Mouse (Mus musculus): ENCODE results near the gene 4930564D02Rik. TPM values are rescaled to one million over a fixed set of nuclear protein-coding genes. Genes with fewer than 3 reads are reported as not detected.

4930564D02Rik gene
- total and polyA plus RNA-seq, 3 experiments = not detected

DNA sequence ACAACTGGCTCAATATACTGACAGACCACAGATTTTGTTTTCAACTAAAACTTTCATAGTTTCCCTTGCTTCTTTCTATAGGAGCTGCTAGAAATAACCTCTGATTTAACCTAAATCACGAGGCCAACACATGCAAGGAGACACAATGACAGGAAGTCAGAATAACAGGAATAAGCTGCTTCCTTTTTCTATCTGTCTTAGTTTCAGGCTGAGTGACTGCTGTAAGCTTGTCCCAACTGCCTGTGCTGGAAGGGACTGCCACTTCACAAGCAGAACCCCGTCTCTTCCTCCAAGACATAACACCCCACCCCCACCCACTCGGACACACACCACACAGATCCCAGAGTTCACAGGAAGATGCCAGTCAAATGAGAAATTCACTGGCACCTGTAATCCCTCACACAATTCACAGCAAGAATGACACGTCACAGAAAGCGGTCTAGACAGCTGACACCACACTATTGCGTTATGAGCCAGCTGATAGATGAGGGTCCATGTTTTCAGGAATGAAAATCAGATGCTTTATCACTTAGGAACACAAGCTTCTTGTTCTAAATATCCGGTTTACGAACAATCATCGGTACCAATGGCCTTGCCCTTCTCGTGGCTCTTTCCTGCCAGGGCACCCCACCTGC, 43.2 kb upstream of the 4930564D02Rik start:
- 43% methylated on average over 10 of the region's 10 CpGs for WGBS
- Histone ChIP-seq H3K4me1 (ENCODE audit: control insufficient read depth, insufficient read depth, low read length) (peaks cover 26% of the 10 kb centered on the region), H3K79me2 (replicated peaks; ENCODE audit: control insufficient read depth, insufficient read depth, low read length) (peaks cover 2% of the 10 kb centered on the region; the same call in 1 of the 2 replicates), H3K4me3 (no peak overlapping the region), H3K27ac (peak overlapping the region; percentile 42), H3K9ac (ENCODE audit: low read depth, low read length) (peak overlapping the region; percentile 35; the same call in 1 of the 2 replicates), H3K27me3 (ENCODE audit: control insufficient read depth, insufficient read depth, low read length) (no peaks in the 10 kb centered on the region), H3K36me3 (ENCODE audit: control insufficient read depth, insufficient read depth, low read length) (peaks cover 21% of the 10 kb centered on the region)
- peak; percentile 13; the same call in 1 of the 2 replicates for TF ChIP-seq POLR2A (IDR thresholded peaks at IDR 0.05; ENCODE audit: insufficient read depth, low read depth, low read length)
- no peak for TF ChIP-seq EP300 (IDR thresholded peaks at IDR 0.05; ENCODE audit: insufficient read depth, low read depth, low read length)
- TF ChIP-seq CTCF (IDR thresholded peaks at IDR 0.05) = no peak
- peak in 1 of 2 experiments; percentile 17 for DNase-seq
- intact Hi-C loops (cut with DNase I) = loop anchor here (2.0 kb wide), 1 partner anchor 13 kb away; no protein-coding TSS in a partner anchor

DNA sequence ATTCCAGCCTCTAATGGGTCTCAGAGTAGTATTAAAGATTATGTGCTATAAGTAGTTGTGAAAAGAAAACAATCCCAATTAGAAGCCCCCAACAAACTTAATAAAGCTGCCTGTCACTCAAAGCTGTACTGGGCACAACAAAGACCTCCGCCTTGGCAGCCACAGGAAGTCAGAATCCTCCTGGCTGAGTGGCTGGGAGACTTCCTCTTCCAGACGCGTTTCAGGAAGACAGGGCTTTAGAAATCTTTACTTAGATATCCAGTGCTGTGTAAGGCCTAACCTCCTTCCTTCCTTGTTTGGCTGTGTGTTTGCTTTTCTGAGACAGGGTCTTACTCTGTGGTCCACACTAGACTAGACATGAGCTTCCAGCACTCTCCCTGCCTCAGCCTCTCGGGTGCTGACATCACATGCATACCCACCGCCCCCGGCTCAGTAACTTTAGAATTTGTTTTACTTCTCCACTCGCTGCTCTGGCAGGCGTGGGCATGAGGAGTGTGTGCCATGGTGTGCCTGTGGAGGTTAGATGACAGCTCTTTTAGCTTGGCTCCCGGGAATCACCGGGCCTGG, 30.3 kb upstream of the 4930564D02Rik start:
- WGBS = 43% methylated on average over 10 of the region's 10 CpGs
- H3K79me2 ChIP-seq (replicated peaks; ENCODE audit: control insufficient read depth, insufficient read depth, low read length) = peaks cover 2% of the 10 kb centered on the region; the same call in 1 of the 2 replicates
- H3K9ac ChIP-seq (ENCODE audit: low read depth, low read length) = 0 out of 2 replicates have a peak overlapping the region, but pooled peaks have one; percentile 21
- DNase-seq = no peak
- TF ChIP-seq POLR2A (IDR thresholded peaks at IDR 0.05; ENCODE audit: insufficient read depth, low read depth, low read length) (no peak), CTCF (IDR thresholded peaks at IDR 0.05) (no peak), EP300 (IDR thresholded peaks at IDR 0.05; ENCODE audit: insufficient read depth, low read depth, low read length) (0 out of 2 replicates have a peak, but pooled peaks have one; percentile 16)
- no peak overlapping the region for H3K4me3 ChIP-seq
- H3K36me3 ChIP-seq (ENCODE audit: control insufficient read depth, insufficient read depth, low read length) = peaks cover 32% of the 10 kb centered on the region
- H3K4me1 ChIP-seq (ENCODE audit: control insufficient read depth, insufficient read depth, low read length) = peaks cover 28% of the 10 kb centered on the region
- H3K27me3 ChIP-seq (ENCODE audit: control insufficient read depth, insufficient read depth, low read length) = no peaks in the 10 kb centered on the region
- H3K27ac ChIP-seq = peak overlapping the region; percentile 85
- intact Hi-C loops (cut with DNase I) = loop anchor here (2.0 kb wide), 2 partner anchors 14 to 16 kb away; partner anchors contain the start of gene Cttnbp2nl

DNA sequence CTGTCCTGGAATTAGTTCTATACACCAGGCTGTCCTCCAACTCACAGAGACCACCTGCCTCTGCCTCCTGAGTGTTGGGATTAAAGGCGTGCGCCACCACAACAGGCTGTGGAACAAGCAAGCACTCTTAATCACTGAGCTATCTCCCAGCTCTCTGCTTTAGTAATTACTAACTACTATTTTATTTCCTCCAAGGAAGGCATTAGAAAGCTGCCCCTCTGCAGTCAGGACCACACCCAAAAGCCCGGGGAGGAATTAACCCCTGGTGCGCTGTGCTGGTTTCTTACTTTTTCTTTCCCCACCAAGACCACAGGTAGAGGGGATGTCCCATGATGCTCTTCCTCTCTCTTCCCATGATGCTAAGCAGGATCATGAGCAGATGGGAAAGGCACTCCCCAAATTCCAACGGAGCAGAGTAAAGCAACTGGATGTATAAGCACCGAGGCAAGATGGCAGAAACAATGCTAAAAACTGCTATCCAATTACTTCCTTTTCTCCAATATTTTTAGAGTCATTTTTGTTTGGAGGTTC, 29.3 kb upstream of the 4930564D02Rik start:
- TF ChIP-seq EP300 (IDR thresholded peaks at IDR 0.05; ENCODE audit: insufficient read depth, low read depth, low read length) (no peak), CTCF (IDR thresholded peaks at IDR 0.05) (no peak), POLR2A (IDR thresholded peaks at IDR 0.05; ENCODE audit: insufficient read depth, low read depth, low read length) (no peak)
- DNase-seq = no peak
- H3K36me3 ChIP-seq (ENCODE audit: control insufficient read depth, insufficient read depth, low read length) = peaks cover 34% of the 10 kb centered on the region
- peaks cover 2% of the 10 kb centered on the region; the same call in 1 of the 2 replicates for H3K79me2 ChIP-seq (replicated peaks; ENCODE audit: control insufficient read depth, insufficient read depth, low read length)
- H3K27ac ChIP-seq = peak overlapping the region; percentile 85
- intact Hi-C loops (cut with DNase I) = loop anchor here (2.0 kb wide), 2 partner anchors 15 kb away; partner anchors contain the start of gene Cttnbp2nl
- H3K27me3 ChIP-seq (ENCODE audit: control insufficient read depth, insufficient read depth, low read length) = no peaks in the 10 kb centered on the region
- peaks cover 30% of the 10 kb centered on the region for H3K4me1 ChIP-seq (ENCODE audit: control insufficient read depth, insufficient read depth, low read length)
- no peak overlapping the region for H3K4me3 ChIP-seq
- 58% methylated on average over 6 of the region's 6 CpGs for WGBS
- H3K9ac ChIP-seq (ENCODE audit: low read depth, low read length) = no peak overlapping the region

DNA sequence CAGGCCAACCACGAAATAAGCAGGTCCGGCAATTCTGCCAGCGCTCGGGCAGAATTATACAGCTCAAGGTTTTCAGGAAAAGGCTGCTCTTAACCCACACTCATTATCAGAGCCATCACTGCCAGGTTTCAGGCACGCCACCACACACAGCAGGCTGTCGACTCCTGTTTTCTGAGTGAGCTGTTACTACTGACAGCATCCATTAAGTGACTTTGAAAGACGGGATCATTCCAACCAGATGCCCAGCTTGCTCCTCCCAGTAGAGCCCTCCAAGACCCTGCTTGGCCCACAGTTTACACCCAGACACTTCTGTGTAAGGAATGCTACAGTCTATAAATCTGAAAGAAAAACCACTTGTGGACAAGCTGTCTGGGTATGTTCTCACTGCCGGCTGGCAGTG, 26.6 kb upstream of the 4930564D02Rik start:
- intact Hi-C loops (cut with DNase I) = no loop called here
- Histone ChIP-seq H3K36me3 (ENCODE audit: control insufficient read depth, insufficient read depth, low read length) (peaks cover 31% of the 10 kb centered on the region), H3K4me1 (ENCODE audit: control insufficient read depth, insufficient read depth, low read length) (peaks cover 37% of the 10 kb centered on the region), H3K9ac (ENCODE audit: low read depth, low read length) (no peak overlapping the region; the same call in 1 of the 2 replicates), H3K79me2 (replicated peaks; ENCODE audit: control insufficient read depth, insufficient read depth, low read length) (peaks cover 2% of the 10 kb centered on the region; the same call in 1 of the 2 replicates), H3K27me3 (ENCODE audit: control insufficient read depth, insufficient read depth, low read length) (no peaks in the 10 kb centered on the region), H3K4me3 (no peak overlapping the region), H3K27ac (peak overlapping the region; percentile 34)
- 42% methylated on average over 8 of the region's 8 CpGs for WGBS
- DNase-seq = no peak
- no peak for TF ChIP-seq CTCF (IDR thresholded peaks at IDR 0.05)
- TF ChIP-seq EP300 (IDR thresholded peaks at IDR 0.05; ENCODE audit: insufficient read depth, low read depth, low read length) = no peak
- TF ChIP-seq POLR2A (IDR thresholded peaks at IDR 0.05; ENCODE audit: insufficient read depth, low read depth, low read length) = no peak

DNA sequence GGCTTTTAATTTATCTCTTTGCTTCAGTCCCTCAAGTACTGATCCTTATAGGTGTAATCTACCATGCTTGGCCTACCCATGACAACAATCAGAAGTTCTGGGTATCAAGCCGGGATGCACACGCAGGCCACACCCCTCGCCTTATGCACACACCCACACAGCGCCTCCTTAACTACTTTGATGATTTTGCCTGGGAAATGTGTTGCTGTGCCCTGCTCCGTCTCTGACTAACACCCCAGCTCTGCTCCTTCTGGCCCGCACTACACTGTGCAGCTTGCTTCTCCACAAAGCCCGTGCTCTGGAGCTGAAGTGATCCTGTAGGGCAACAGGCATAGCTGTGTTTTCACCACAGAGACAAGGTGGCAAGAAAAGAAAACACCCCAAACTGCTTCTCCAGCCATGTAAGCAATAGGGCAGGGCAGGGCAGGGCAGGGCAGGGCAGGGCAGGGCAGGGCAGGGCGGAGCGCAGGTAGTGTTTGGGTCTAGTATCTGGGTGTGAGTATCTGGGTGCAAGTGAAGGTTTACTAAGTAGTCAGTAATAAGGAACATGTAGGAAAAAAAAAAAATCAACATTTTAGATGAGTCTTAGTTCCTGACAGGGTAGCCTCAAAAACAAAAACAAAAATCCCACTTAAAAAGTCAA, 25.5 kb upstream of the 4930564D02Rik start:
- no peak overlapping the region for H3K9ac ChIP-seq (ENCODE audit: low read depth, low read length)

More for the DNA sequence above, 25.5 kb upstream of the 4930564D02Rik start:
- no peak for TF ChIP-seq POLR2A (IDR thresholded peaks at IDR 0.05; ENCODE audit: insufficient read depth, low read depth, low read length)
- no peak for TF ChIP-seq EP300 (IDR thresholded peaks at IDR 0.05; ENCODE audit: insufficient read depth, low read depth, low read length)
- no peak for TF ChIP-seq CTCF (IDR thresholded peaks at IDR 0.05)
- Histone ChIP-seq H3K27me3 (ENCODE audit: control insufficient read depth, insufficient read depth, low read length) (no peaks in the 10 kb centered on the region), H3K79me2 (replicated peaks; ENCODE audit: control insufficient read depth, insufficient read depth, low read length) (peaks cover 2% of the 10 kb centered on the region; the same call in 1 of the 2 replicates), H3K27ac (no peak overlapping the region; the same call in 1 of the 2 replicates), H3K4me3 (no peak overlapping the region), H3K36me3 (ENCODE audit: control insufficient read depth, insufficient read depth, low read length) (peaks cover 26% of the 10 kb centered on the region), H3K4me1 (ENCODE audit: control insufficient read depth, insufficient read depth, low read length) (peaks cover 37% of the 10 kb centered on the region)
- 75% methylated on average over 9 of the region's 9 CpGs for WGBS
- intact Hi-C loops (cut with DNase I) = no loop called here
- DNase-seq = peak in 1 of 2 experiments; percentile 2
